Mouse (Mus musculus): ENCODE data around the gene Aff1. TPM values are rescaled to one million over a fixed set of nuclear protein-coding genes. Genes with fewer than 3 reads are reported as not detected.

Gene Aff1
- polyA plus RNA-seq, 1 experiment, result 16.8 TPM

DNA sequence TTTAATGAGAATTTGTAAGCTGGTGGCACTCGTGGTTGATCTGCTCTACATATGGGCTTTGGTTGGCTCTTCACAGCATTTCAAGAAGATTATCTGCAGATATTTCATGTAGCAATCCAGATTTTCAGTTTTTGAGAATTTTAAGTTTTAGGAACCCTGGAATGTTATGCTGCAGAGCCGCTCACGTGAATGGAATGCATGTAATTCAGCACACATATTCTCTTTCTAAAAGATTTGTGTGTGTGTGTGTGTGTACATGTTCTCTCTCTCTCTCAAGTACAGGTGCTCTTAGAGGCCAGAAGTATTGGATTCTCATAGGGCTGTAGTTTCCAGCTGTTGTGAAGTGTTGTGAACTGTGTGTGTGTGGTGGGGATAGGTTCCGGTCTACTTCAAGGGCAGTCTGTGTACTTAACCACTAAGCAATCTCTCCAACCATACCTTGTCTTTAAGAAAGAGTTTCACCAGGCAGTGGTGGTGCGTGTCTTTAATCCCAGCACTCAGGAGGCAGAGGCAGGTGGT is 24.7 kb downstream of the Aff1 start:
- 81% methylated on average over 5 of the region's 5 CpGs for WGBS
- Histone ChIP-seq H3K27ac (ENCODE audit: insufficient read depth, low read depth, low read length) (no peak overlapping the region), H3K27me3 (replicated peaks; ENCODE audit: control insufficient read depth, insufficient read depth, low read length) (no peaks in the 10 kb centered on the region), H3K36me3 (ENCODE audit: control insufficient read depth, insufficient read depth, low read length) (no peaks in the 10 kb centered on the region), H3K4me3 (ENCODE audit: insufficient read depth, low read depth, low read length) (no peak overlapping the region), H3K4me1 (ENCODE audit: control insufficient read depth, insufficient read depth, low read length) (peaks cover 4% of the 10 kb centered on the region; the same call in 1 of the 2 replicates)
- DNase-seq, result no peak
- no peak for TF ChIP-seq CTCF (conservative IDR thresholded peaks at IDR 0.05; ENCODE audit: insufficient read depth, insufficient read length, low read depth, low read length)
- no peak for TF ChIP-seq POLR2A (IDR thresholded peaks at IDR 0.05; ENCODE audit: low read depth, low read length)

GRCm38 (mm10) chr5:103719131-103719530 is 27.0 kb downstream of the Aff1 start:
- TF ChIP-seq CTCF (conservative IDR thresholded peaks at IDR 0.05; ENCODE audit: insufficient read depth, insufficient read length, low read depth, low read length), result no peak
- no peak for TF ChIP-seq POLR2A (IDR thresholded peaks at IDR 0.05; ENCODE audit: low read depth, low read length)

DNA sequence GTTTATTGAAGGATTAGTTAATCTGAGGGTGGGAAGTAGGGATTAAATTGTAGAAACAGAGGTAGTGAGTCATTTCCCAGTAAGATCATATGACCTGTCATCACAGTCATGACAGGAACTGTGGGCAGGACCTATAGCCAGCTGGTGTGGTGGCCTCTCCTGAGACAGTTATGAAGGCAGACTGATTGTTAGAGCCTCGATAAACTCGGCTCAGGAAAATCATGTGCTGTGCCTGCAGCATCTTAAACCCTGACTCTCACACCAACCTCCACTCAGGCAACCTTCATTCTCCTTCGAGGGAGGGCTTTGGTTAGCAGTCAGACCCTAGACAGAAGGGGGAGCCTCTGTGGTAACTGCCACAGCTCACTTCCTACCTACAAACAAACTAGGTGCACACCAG is 27.7 kb downstream of the Aff1 start:
- Histone ChIP-seq H3K4me3 (ENCODE audit: insufficient read depth, low read depth, low read length) (no peak overlapping the region), H3K27me3 (replicated peaks; ENCODE audit: control insufficient read depth, insufficient read depth, low read length) (no peaks in the 10 kb centered on the region), H3K27ac (ENCODE audit: insufficient read depth, low read depth, low read length) (no peak overlapping the region), H3K36me3 (ENCODE audit: control insufficient read depth, insufficient read depth, low read length) (no peaks in the 10 kb centered on the region), H3K4me1 (ENCODE audit: control insufficient read depth, insufficient read depth, low read length) (peaks cover 4% of the 10 kb centered on the region; the same call in 1 of the 2 replicates)
- no peak for DNase-seq
- WGBS, result 48% methylated on average over 3 of the region's 3 CpGs
- TF ChIP-seq POLR2A (IDR thresholded peaks at IDR 0.05; ENCODE audit: low read depth, low read length) (no peak), CTCF (conservative IDR thresholded peaks at IDR 0.05; ENCODE audit: insufficient read depth, insufficient read length, low read depth, low read length) (no peak)

More at GRCm38 (mm10) chr5:103719131-103719530, 27.0 kb downstream of the Aff1 start:
- Histone ChIP-seq H3K4me1 (ENCODE audit: control insufficient read depth, insufficient read depth, low read length) (peaks cover 4% of the 10 kb centered on the region; the same call in 1 of the 2 replicates), H3K36me3 (ENCODE audit: control insufficient read depth, insufficient read depth, low read length) (no peaks in the 10 kb centered on the region), H3K27me3 (replicated peaks; ENCODE audit: control insufficient read depth, insufficient read depth, low read length) (no peaks in the 10 kb centered on the region), H3K27ac (ENCODE audit: insufficient read depth, low read depth, low read length) (no peak overlapping the region), H3K4me3 (ENCODE audit: insufficient read depth, low read depth, low read length) (no peak overlapping the region)
- no peak for DNase-seq
- WGBS, result 44% methylated on average over 6 of the region's 6 CpGs

GRCm38 (mm10) chr5:103720967-103721366 is 28.8 kb downstream of the Aff1 start:
- no peaks in the 10 kb centered on the region for H3K36me3 ChIP-seq (ENCODE audit: control insufficient read depth, insufficient read depth, low read length)
- TF ChIP-seq POLR2A (IDR thresholded peaks at IDR 0.05; ENCODE audit: low read depth, low read length), result no peak
- TF ChIP-seq CTCF (conservative IDR thresholded peaks at IDR 0.05; ENCODE audit: insufficient read depth, insufficient read length, low read depth, low read length), result no peak
- no peak for DNase-seq
- H3K4me1 ChIP-seq (ENCODE audit: control insufficient read depth, insufficient read depth, low read length), result peaks cover 4% of the 10 kb centered on the region; the same call in 1 of the 2 replicates
- no peak overlapping the region for H3K4me3 ChIP-seq (ENCODE audit: insufficient read depth, low read depth, low read length)
- H3K27ac ChIP-seq (ENCODE audit: insufficient read depth, low read depth, low read length), result no peak overlapping the region
- H3K27me3 ChIP-seq (replicated peaks; ENCODE audit: control insufficient read depth, insufficient read depth, low read length), result no peaks in the 10 kb centered on the region
- WGBS, result 82% methylated on average over 6 of the region's 6 CpGs

- TF ChIP-seq CTCF (conservative IDR thresholded peaks at IDR 0.05; ENCODE audit: insufficient read depth, insufficient read length, low read depth, low read length) (no peak), POLR2A (IDR thresholded peaks at IDR 0.05; ENCODE audit: low read depth, low read length) (no peak)
- H3K4me3 ChIP-seq (ENCODE audit: insufficient read depth, low read depth, low read length), result no peak overlapping the region
- no peaks in the 10 kb centered on the region for H3K27me3 ChIP-seq (replicated peaks; ENCODE audit: control insufficient read depth, insufficient read depth, low read length)
- no peaks in the 10 kb centered on the region for H3K36me3 ChIP-seq (ENCODE audit: control insufficient read depth, insufficient read depth, low read length)
- peaks cover 4% of the 10 kb centered on the region; the same call in 1 of the 2 replicates for H3K4me1 ChIP-seq (ENCODE audit: control insufficient read depth, insufficient read depth, low read length)
- WGBS, result 77% methylated on average over 4 of the region's 4 CpGs
- no peak overlapping the region for H3K27ac ChIP-seq (ENCODE audit: insufficient read depth, low read depth, low read length)
- no peak for DNase-seq
These were observed 29.3 kb downstream of the Aff1 start for GRCm38 (mm10) chr5:103721490-103721889.

DNA sequence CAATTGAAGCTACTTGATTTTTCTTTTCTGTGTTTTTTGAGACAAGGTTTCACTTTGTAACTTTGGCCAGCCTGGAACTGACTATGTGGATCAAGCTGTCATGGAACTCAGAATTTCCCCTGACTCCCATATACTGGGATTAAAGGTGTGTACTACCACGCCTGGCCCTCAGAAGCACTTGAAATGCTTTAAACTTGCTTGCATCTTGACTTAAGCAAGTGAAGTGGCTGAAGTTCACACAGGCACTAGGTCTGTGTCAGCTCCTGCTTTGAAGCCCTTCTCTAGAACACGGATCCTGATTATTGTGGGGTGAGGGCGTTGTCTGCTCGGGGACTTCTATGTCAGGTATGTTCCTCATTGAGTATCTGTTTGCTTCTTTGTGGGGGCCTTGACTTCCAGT is 30.5 kb downstream of the Aff1 start:
- no peak overlapping the region for H3K27ac ChIP-seq (ENCODE audit: insufficient read depth, low read depth, low read length)

DNA sequence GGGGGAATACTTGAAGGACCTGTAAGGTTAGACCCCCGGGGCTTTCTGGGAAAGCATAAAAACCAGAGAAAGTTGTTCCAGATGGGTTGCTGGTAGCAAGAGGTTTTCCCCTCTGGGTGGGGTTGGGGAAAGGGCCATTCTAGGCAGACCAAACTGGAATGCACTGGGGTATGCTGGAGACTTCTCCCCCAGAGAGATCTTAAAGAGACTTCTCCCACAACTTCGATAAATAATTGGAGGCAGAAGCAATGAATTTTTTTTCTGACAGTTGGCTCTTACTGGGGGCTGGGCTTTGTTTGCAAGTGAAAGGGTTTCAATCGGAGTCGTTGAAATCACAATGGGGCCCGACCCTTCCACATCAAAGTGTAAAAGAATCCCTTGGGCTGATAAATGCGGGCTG is 32.2 kb downstream of the Aff1 start:
- no peaks in the 10 kb centered on the region for H3K36me3 ChIP-seq (ENCODE audit: control insufficient read depth, insufficient read depth, low read length)
- H3K4me3 ChIP-seq (ENCODE audit: insufficient read depth, low read depth, low read length), result no peak overlapping the region
- TF ChIP-seq POLR2A (IDR thresholded peaks at IDR 0.05; ENCODE audit: low read depth, low read length), result no peak
- no peak for TF ChIP-seq CTCF (conservative IDR thresholded peaks at IDR 0.05; ENCODE audit: insufficient read depth, insufficient read length, low read depth, low read length)
- no peak overlapping the region for H3K27ac ChIP-seq (ENCODE audit: insufficient read depth, low read depth, low read length)
- H3K4me1 ChIP-seq (ENCODE audit: control insufficient read depth, insufficient read depth, low read length), result peaks cover 4% of the 10 kb centered on the region; the same call in 1 of the 2 replicates
- 33% methylated on average over 6 of the region's 6 CpGs for whole genome bisulfite sequencing
- DNase-seq, result no peak
- no peaks in the 10 kb centered on the region for H3K27me3 ChIP-seq (replicated peaks; ENCODE audit: control insufficient read depth, insufficient read depth, low read length)

More for the DNA sequence above, 30.5 kb downstream of the Aff1 start:
- TF ChIP-seq CTCF (conservative IDR thresholded peaks at IDR 0.05; ENCODE audit: insufficient read depth, insufficient read length, low read depth, low read length) (no peak), POLR2A (IDR thresholded peaks at IDR 0.05; ENCODE audit: low read depth, low read length) (no peak)
- Histone ChIP-seq H3K36me3 (ENCODE audit: control insufficient read depth, insufficient read depth, low read length) (no peaks in the 10 kb centered on the region), H3K4me1 (ENCODE audit: control insufficient read depth, insufficient read depth, low read length) (peaks cover 4% of the 10 kb centered on the region; the same call in 1 of the 2 replicates), H3K4me3 (ENCODE audit: insufficient read depth, low read depth, low read length) (no peak overlapping the region), H3K27me3 (replicated peaks; ENCODE audit: control insufficient read depth, insufficient read depth, low read length) (no peaks in the 10 kb centered on the region)
- no peak for DNase-seq
- 86% methylated on average over 4 of the region's 4 CpGs for WGBS

Data from kidney, adult 2 months (tissue).